Mouse (Mus musculus) G1E (cell line): Measurements from ENCODE around the gene Vps4a.

Experiments
- CTCF ChIP-seq: IDR thresholded peaks from 2 replicates; pipeline ENCODE4 v1.5.1; 2012; ENCODE audit warnings: low read depth, low read length, inconsistent platforms, mixed read lengths
- TAL1 ChIP-seq: conservative IDR thresholded peaks from 2 replicates; pipeline ENCODE4 v1.6.1; 2012; ENCODE audit warnings: low read depth, low read length, inconsistent platforms, mixed read lengths

DNA sequence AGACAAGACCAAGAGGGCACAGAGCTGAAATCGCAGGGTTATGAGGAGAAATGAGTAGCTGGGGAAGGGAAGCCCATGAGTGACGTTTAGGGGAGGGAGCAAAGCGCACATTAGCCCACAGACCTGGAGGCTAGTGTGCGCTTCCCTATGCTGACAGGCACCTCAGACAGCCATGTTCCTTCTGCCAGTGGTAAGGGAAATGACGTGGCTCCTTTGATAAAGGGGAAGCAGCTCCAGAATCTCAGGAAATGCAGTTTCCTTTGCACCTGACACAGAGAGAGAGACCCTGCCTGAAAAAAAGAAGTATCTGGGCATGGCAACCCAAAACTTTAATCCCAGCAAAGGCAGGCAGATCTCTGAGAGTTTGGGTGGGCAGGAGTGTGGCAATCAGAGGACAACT is 964 bp upstream of the Vps4a start:
- TF ChIP-seq CTCF (no peak), TAL1 (no peak)
